Comparison of ENCODE assay signal across 24 mouse cellular contexts in genomic region chr10:85165306-85165705, GRCm38 (mm10).
"Had no signal": no experiment of that assay in that cellular context is flagged by ENCODE, and none has a peak within 500 bp of the region (broad histone marks: within the 10 kb centered on the region; RNA-seq: fewer than 3 reads in every experiment).

No protein-coding gene starts in this region.

- H3K4me1 ChIP-seq: lung, embryonic 15.5 days had no signal

- H3K36me3 ChIP-seq: lung, embryonic 15.5 days; midbrain, embryonic 13.5 days; neural tube, embryonic 13.5 days had no signal

- H3K27me3 ChIP-seq: lung, embryonic 15.5 days; megakaryocyte, embryonic 14.5 days; midbrain, embryonic 13.5 days; neural tube, embryonic 13.5 days had no signal

- H3K4me3 ChIP-seq: left cerebral cortex, adult 2 months; lung, embryonic 15.5 days; megakaryocyte, embryonic 14.5 days; midbrain, embryonic 10.5 days; midbrain, embryonic 13.5 days; myocyte; neural tube, embryonic 13.5 days had no signal

- ATAC-seq: midbrain, embryonic 13.5 days; midbrain, embryonic 16.5 days had no signal

- H3K9ac ChIP-seq: liver, embryonic 14.5 days; lung, embryonic 15.5 days; midbrain, embryonic 13.5 days; neural tube, embryonic 13.5 days had no signal

- H3K4me2 ChIP-seq: lung, embryonic 15.5 days; midbrain, embryonic 13.5 days; neural tube, embryonic 13.5 days had no signal

- H3K9me3 ChIP-seq: lung, embryonic 15.5 days; megakaryocyte, embryonic 14.5 days; midbrain, embryonic 10.5 days; midbrain, embryonic 13.5 days; neural tube, embryonic 13.5 days had no signal

- DNase-seq: kidney, adult 18-20 months; kidney, adult 9 months; kidney, postnatal 36 days; layer of hippocampus, postnatal 36 days; lung, adult 18-20 months; lung, postnatal 10 days; lung, postnatal 36 days; right cerebral cortex, adult 18-20 months; right cerebral cortex, postnatal 14 days; right cerebral cortex, postnatal 4 days; thymus, adult 2 months; thymus, postnatal 14 days; thymus, postnatal 4 days had no signal

- H3K27ac ChIP-seq: kidney, postnatal 0 days; left cerebral cortex, adult 2 months; liver, embryonic 14.5 days; lung, embryonic 15.5 days; midbrain, embryonic 10.5 days; midbrain, embryonic 13.5 days; neural tube, embryonic 13.5 days; stomach, postnatal 0 days had no signal
